Mouse (Mus musculus): Measurements from ENCODE around the gene Gm20715. TPM values are rescaled to one million over a fixed set of nuclear protein-coding genes. Genes with fewer than 3 reads are reported as not detected.
"Not testable (repeated sequence)": the region's sequence is repeated elsewhere in the genome, so short reads cannot be mapped to it uniquely, and the experiment has no call there.

Gene Gm20715
- polyA plus RNA-seq, 1 experiment from 2014 or later: not detected

DNA sequence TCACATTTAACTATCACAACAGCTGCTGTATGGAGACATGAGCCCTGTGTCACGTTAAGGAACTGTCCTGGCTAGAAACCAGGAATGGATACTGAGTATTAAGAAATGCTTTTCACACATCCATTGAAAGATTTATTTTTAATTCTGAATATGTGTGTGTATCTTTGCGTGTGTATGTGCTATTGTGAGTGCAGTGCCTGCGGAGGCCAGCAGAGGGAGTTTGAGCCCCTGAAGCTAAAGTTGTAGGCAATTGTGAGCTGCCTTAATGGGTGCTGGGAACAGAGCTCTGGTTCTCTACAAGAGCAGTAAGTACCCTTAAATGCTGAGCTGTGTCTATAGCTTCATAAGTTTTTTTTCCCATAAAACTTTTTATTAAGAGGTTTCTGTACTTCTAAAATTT lies 19.3 kb downstream of the Gm20715 start:
- Histone ChIP-seq H3K9me3 (replicated peaks) (peaks cover 18% of the 10 kb centered on the region), H3K27ac (ENCODE audit: poor library complexity, severe bottlenecking) (no peak overlapping the region)

DNA sequence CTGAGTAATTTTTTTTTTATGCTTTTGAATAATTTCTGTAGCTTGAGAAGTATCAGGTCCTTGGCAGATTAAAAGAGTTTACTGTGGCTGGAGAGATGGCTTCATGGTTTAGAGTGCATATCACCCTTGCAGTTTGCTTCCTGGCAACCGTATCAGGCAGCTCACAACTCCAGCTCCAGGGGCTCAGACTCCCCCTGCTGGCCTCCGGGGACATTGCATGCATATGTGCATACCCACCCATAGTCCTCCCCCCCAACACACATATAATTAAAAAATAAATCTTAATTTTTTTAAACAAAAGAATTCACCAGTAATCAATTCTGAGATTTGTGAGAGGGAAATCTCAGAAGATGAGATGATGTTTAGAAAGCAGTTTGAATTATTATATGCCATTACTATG lies 20.3 kb downstream of the Gm20715 start:
- 38% methylated on average over 2 of the region's 2 CpGs for WGBS
- H3K4me1 ChIP-seq (replicated peaks): no peaks in the 10 kb centered on the region
- ATAC-seq (ENCODE audit: insufficient number of reproducible peaks, low FRiP score): no peak

More for the DNA sequence above, 19.3 kb downstream of the Gm20715 start:
- Histone ChIP-seq H3K36me3 (no peaks in the 10 kb centered on the region), H3K4me2 (no peak overlapping the region), H3K9ac (no peak overlapping the region), H3K27me3 (replicated peaks) (no peaks in the 10 kb centered on the region), H3K4me1 (replicated peaks) (no peaks in the 10 kb centered on the region), H3K4me3 (no peak overlapping the region)
- no peak for ATAC-seq (ENCODE audit: insufficient number of reproducible peaks, low FRiP score)
- 77% methylated on average over 3 of the region's 3 CpGs for WGBS

DNA sequence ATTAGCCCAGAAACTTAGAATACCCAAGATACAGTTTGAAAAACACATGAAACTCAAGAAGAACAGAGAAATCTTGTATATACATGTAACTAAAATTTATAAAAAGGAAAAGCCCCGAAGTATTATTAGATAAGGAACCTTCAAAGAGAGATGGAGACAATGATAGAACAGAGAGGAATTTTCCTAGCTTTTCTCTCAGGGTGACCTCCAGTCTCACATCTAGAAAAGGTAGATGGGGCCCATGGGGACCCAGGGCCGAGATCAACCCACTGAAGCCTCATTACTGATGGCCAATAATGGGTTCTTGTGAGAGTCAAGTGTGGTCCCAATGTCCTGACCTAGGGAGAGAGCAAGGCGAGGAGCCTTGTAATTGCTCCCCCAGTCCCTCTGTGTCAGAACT lies 28.3 kb downstream of the Gm20715 start, which contains the start of gene Olfr1344:
Gene Olfr1344, plus strand, starts transcription at position 301 of the 400 bp plus-strand sequence.
- no peaks in the 10 kb centered on the region for H3K27me3 ChIP-seq (replicated peaks)
- no peak within 1 kb of the TSS for H3K4me3 ChIP-seq
- no peak within 1 kb of the TSS for H3K4me2 ChIP-seq
- 62% methylated on average over 3 of the region's 3 CpGs for WGBS
- H3K9ac ChIP-seq: no peak within 1 kb of the TSS
- H3K4me1 ChIP-seq (replicated peaks): no peaks in the 10 kb centered on the region
- no peaks in the 10 kb centered on the region for H3K36me3 ChIP-seq
- no peak for ATAC-seq (ENCODE audit: insufficient number of reproducible peaks, low FRiP score)
- peaks cover 8% of the 10 kb centered on the region; the same call in 1 of the 2 replicates for H3K9me3 ChIP-seq (replicated peaks)
- no peak within 1 kb of the TSS for H3K27ac ChIP-seq (ENCODE audit: poor library complexity, severe bottlenecking)

More for the DNA sequence above, 20.3 kb downstream of the Gm20715 start:
- H3K4me2 ChIP-seq: no peak overlapping the region
- no peak overlapping the region for H3K9ac ChIP-seq
- no peaks in the 10 kb centered on the region for H3K27me3 ChIP-seq (replicated peaks)
- peaks cover 18% of the 10 kb centered on the region for H3K9me3 ChIP-seq (replicated peaks)
- no peaks in the 10 kb centered on the region for H3K36me3 ChIP-seq
- no peak overlapping the region for H3K4me3 ChIP-seq
- H3K27ac ChIP-seq (ENCODE audit: poor library complexity, severe bottlenecking): no peak overlapping the region

DNA sequence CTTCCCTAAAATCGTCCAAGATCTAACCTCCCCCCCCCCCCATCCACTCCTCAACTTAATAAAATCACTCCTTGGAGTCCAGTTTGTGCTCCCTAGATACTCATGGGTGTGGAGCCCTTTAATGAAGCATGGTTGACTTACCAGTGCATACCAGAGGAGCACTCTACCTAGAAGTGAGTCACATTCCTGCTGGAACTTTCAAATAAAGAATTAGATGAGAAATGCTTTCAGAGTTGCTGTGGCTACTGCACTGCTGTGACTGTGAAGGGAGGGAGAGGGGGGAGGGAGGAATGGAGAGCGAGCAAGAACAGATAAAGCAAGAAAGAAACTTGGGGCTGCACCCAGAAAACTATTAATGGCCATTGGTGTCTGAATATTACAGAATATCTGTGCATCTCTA lies 31.1 kb downstream of the Gm20715 start:
- no peaks in the 10 kb centered on the region for H3K27me3 ChIP-seq (replicated peaks)
- WGBS: 52% methylated on average over 2 of the region's 2 CpGs
- no peak overlapping the region for H3K27ac ChIP-seq (ENCODE audit: poor library complexity, severe bottlenecking)
- no peak for ATAC-seq (ENCODE audit: insufficient number of reproducible peaks, low FRiP score)
- no peaks in the 10 kb centered on the region for H3K4me1 ChIP-seq (replicated peaks)
- H3K9ac ChIP-seq: no peak overlapping the region
- H3K4me3 ChIP-seq: no peak overlapping the region
- H3K4me2 ChIP-seq: no peak overlapping the region
- no peaks in the 10 kb centered on the region for H3K36me3 ChIP-seq
- H3K9me3 ChIP-seq (replicated peaks): peaks cover 11% of the 10 kb centered on the region; the same call in 1 of the 2 replicates

DNA sequence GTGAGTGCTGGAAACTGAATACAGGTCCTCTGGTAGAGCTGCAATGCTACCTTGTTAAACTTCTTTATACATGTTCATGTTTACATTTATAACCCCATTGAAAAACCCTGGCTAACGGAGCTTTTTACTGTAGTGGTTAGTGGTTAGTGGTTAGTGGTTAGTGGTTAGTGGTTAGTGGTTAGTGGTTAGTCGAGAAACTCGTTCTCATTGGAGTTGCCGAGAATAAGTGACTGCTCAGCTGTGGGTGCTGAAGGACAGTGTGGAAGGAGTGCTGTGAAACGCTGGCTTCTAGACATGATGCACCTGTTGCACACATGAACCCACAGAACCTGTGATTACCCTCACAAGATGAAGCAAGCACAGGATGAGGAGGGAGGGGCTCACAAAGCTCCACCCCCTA lies 37.7 kb downstream of the Gm20715 start:
- 79% methylated on average over 5 of the region's 5 CpGs for WGBS
- Histone ChIP-seq H3K27ac (ENCODE audit: poor library complexity, severe bottlenecking) (no peak overlapping the region), H3K27me3 (replicated peaks) (no peaks in the 10 kb centered on the region), H3K4me1 (replicated peaks) (no peaks in the 10 kb centered on the region), H3K9me3 (replicated peaks) (peaks cover 26% of the 10 kb centered on the region), H3K4me3 (no peak overlapping the region), H3K9ac (no peak overlapping the region), H3K4me2 (no peak overlapping the region), H3K36me3 (no peaks in the 10 kb centered on the region)
- ATAC-seq (ENCODE audit: insufficient number of reproducible peaks, low FRiP score): no peak

DNA sequence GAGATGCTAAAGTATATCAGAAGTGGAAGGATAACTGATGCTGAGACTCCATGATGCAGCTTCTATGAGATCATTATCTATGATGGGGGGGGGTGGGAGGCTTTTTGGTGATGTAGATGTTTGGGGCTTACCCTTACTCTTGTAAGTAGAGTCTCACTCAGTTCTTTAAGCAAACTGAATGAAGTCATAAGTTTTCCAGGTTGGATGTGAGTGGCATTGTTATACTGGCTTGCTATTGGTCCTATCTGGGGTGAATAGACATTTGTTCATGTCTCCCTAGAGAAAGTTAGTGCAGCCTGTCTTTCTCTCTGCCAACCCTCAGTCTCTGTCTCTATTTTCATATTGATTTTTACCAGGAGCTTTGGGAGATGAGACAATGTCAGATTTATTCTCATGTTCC lies 45.8 kb downstream of the Gm20715 start, which contains the start of gene Olfr1336:
Gene Olfr1336, plus strand, starts transcription at position 301 of the 400 bp plus-strand sequence.
- no peak for ATAC-seq (ENCODE audit: insufficient number of reproducible peaks, low FRiP score)
- Histone ChIP-seq H3K36me3 (no peaks in the 10 kb centered on the region), H3K4me1 (replicated peaks) (no peaks in the 10 kb centered on the region), H3K9me3 (replicated peaks) (peaks cover 11% of the 10 kb centered on the region), H3K4me3 (no peak within 1 kb of the TSS), H3K27me3 (replicated peaks) (no peaks in the 10 kb centered on the region), H3K9ac (no peak within 1 kb of the TSS), H3K27ac (ENCODE audit: poor library complexity, severe bottlenecking) (no peak within 1 kb of the TSS), H3K4me2 (no peak within 1 kb of the TSS)

DNA sequence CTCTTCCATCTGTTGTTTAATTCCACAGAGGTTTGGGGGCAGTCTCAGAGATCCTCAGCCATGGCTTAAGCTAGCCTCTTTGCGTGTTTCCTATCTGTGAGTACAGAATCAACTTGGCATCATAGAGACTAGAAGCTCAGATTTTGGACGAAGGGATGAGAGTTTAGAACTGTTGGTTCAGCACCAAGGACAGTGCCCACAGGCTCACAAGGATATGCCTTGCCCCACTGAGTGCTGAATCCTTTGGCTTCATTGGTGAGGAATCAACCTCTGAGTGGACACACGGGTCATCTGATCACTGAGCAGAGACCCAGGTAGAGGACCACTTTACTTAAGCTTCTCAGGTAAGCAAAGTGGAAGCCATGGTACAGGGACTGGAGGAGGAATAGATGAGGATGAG lies 46.3 kb downstream of the Gm20715 start:
- no peaks in the 10 kb centered on the region for H3K36me3 ChIP-seq
- no peaks in the 10 kb centered on the region for H3K27me3 ChIP-seq (replicated peaks)
- no peak for ATAC-seq (ENCODE audit: insufficient number of reproducible peaks, low FRiP score)
- H3K4me3 ChIP-seq: no peak overlapping the region
- WGBS: 44% methylated on average over 3 of the region's 3 CpGs
- H3K4me1 ChIP-seq (replicated peaks): no peaks in the 10 kb centered on the region
- H3K9me3 ChIP-seq (replicated peaks): peaks cover 15% of the 10 kb centered on the region
- H3K9ac ChIP-seq: no peak overlapping the region
- H3K27ac ChIP-seq (ENCODE audit: poor library complexity, severe bottlenecking): no peak overlapping the region
- H3K4me2 ChIP-seq: no peak overlapping the region

DNA sequence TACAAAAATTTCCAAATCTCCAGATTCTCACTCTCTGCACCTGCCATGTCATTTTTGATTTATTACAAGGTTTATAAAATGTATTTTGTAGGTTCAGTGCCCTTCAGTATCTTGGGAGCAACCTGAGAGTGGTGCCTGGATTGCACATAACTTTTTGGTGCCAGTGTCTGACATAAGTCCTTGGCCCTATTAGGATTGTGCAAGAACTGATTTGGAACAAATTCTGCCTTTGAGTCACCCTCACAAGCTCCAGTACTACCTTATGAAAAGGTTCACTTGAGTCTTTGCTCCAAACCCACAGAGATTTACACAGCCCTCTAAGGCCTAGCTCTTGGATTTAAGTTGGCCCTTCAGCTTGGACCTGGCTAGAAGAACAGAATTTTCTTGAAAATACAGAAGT lies 56.9 kb downstream of the Gm20715 start, which contains the start of gene Olfr1346:
Gene Olfr1346, plus strand, starts transcription at position 151 of the 400 bp plus-strand sequence.
- H3K27ac ChIP-seq (ENCODE audit: poor library complexity, severe bottlenecking): no peak within 1 kb of the TSS
- H3K9me3 ChIP-seq (replicated peaks): 0 out of 2 replicates have a peak, but pooled peaks cover 5% of the 10 kb centered on the region
- no peaks in the 10 kb centered on the region for H3K27me3 ChIP-seq (replicated peaks)
- H3K4me3 ChIP-seq: no peak within 1 kb of the TSS
- H3K4me2 ChIP-seq: no peak within 1 kb of the TSS
- no peaks in the 10 kb centered on the region for H3K36me3 ChIP-seq
- H3K9ac ChIP-seq: no peak within 1 kb of the TSS
- ATAC-seq (ENCODE audit: insufficient number of reproducible peaks, low FRiP score): no peak
- H3K4me1 ChIP-seq (replicated peaks): no peaks in the 10 kb centered on the region

DNA sequence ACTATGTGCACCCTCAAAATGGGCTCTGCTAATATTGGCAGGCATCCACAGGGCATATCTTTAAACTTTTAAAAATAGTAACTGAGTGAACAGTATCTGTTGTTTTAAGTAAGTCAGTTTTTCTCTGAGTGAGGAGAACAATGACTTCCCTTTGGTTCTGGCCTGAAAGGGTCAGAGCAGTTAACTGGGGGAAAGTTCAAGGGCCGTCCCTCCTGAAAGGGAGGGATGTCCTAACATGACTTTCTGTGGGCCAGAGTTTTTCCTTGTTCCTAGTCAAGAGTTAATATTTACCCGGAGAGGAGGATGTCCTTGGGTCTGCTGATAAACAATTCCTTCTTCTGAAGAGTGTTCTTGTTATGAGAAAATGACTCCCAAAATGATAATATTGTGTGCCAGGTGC lies 67.6 kb downstream of the Gm20715 start:
- H3K4me1 ChIP-seq (replicated peaks); H3K36me3 ChIP-seq; H3K9ac ChIP-seq; H3K4me2 ChIP-seq; H3K27me3 ChIP-seq (replicated peaks); H3K27ac ChIP-seq (ENCODE audit: poor library complexity, severe bottlenecking); H3K4me3 ChIP-seq; ATAC-seq (ENCODE audit: insufficient number of reproducible peaks, low FRiP score): not testable (repeated sequence)
- H3K9me3 ChIP-seq (replicated peaks): peaks cover 25% of the 10 kb centered on the region
- WGBS: 57% methylated on average over 2 of the region's 2 CpGs

DNA sequence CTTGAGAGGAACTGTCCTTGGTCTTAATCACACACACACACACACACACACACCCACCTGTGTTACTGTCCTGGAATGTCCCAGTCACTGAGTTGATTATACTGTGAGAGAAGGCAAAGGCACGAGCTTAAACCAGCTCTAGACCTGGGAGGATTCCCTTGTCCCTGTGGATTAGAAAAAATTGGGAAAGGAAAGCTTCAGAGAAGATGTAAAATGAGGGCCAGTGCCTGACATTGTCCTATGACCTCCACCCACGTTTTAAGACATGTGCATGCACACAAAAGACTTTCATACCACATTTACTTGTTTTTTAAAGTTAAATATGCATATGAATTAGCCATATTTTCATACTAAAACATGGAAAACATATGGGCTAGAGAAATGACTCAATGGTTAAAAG lies 76.8 kb downstream of the Gm20715 start, which contains the start of gene Olfr5:
Gene Olfr5, minus strand, starts transcription at position 101 of the 400 bp plus-strand sequence.
- peaks cover 23% of the 10 kb centered on the region; the same call in 1 of the 2 replicates for H3K9me3 ChIP-seq (replicated peaks)
- ATAC-seq (ENCODE audit: insufficient number of reproducible peaks, low FRiP score): no peak
- H3K27me3 ChIP-seq (replicated peaks): no peaks in the 10 kb centered on the region
- H3K9ac ChIP-seq: no peak within 1 kb of the TSS
- H3K27ac ChIP-seq (ENCODE audit: poor library complexity, severe bottlenecking): no peak within 1 kb of the TSS
- 17% methylated on average over 2 of the region's 2 CpGs for WGBS
- no peaks in the 10 kb centered on the region for H3K36me3 ChIP-seq
- no peaks in the 10 kb centered on the region for H3K4me1 ChIP-seq (replicated peaks)
- H3K4me3 ChIP-seq: no peak within 1 kb of the TSS
- H3K4me2 ChIP-seq: no peak within 1 kb of the TSS
